Mouse (Mus musculus): ENCODE results near the gene Vps9d1. TPM values are rescaled to one million over a fixed set of nuclear protein-coding genes. Genes with fewer than 3 reads are reported as not detected.
A peak's percentile ranks its signal among the peaks of the same experiment; 100 is the strongest.

Vps9d1 gene
- polyA plus RNA-seq, 1 experiment from 2014 or later: 20.5 TPM

DNA sequence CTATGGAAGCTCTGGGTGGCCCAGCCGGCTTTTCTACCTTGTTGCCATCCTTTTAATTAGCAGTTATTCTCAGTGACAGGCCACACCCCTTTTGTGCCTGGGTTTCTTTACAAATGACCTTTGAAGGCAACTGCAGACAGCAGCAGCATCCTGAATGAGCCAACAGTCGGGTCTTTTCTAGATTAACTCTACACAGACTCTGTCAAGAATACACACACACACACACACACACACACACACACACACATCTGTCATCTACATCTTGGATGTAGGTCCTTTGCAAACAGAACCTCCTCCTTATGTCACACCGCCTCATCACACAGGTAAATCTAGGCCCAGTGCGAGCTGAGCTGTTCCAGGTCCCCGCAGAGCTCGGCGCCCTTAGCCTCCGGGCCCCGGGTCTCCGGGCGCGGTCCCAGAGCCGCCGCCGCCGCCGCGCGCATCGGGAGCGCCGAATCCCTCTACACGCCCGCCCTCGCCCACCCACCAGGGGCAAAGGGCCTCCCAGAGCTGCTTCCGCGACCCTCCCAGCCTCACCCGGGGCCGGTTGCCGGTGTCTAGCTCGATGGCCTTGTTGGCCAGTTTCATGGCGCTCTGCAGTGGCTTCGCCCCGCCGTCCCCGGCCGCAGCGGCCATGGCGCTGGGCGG is 573 bp downstream of the Vps9d1 start:
- H3K9ac ChIP-seq (ENCODE audit: low read length): peak overlapping the region; percentile 96
- H3K27me3 ChIP-seq (ENCODE audit: control insufficient read depth, insufficient read depth, low read length): no peaks in the 10 kb centered on the region
- no peaks in the 10 kb centered on the region for H3K9me3 ChIP-seq (ENCODE audit: control insufficient read depth, low read length)
- peaks cover 66% of the 10 kb centered on the region for H3K36me3 ChIP-seq (ENCODE audit: control insufficient read depth, insufficient read depth, low read length)
- H3K4me3 ChIP-seq (ENCODE audit: control insufficient read depth in 1 of 2, insufficient read depth in 1 of 2, low read depth in 1 of 2, low read length in 2 of 2): peak overlapping the region; percentile 75 to 87
- peak overlapping the region; percentile 78 to 86 for H3K27ac ChIP-seq (replicated peaks in 1 of 2; ENCODE audit: control insufficient read depth in 1 of 2, insufficient read depth in 1 of 2, low read depth in 2 of 2, low read length in 2 of 2)
- under 1% methylated on average over 37 of the region's 40 CpGs for WGBS
- peak; percentile 29 for ATAC-seq (ENCODE audit: insufficient number of reproducible peaks, insufficient read depth, low FRiP score, low read depth)
- peaks cover 9 to 21% of the 10 kb centered on the region in 2 experiments for H3K4me1 ChIP-seq (ENCODE audit: control insufficient read depth in 2 of 2, insufficient read depth in 2 of 2, low read length in 2 of 2)
- peak overlapping the region; percentile 90 for H3K4me2 ChIP-seq (ENCODE audit: low read length)

GRCm38 (mm10) chr8:123252925-123253324 is 1.2 kb downstream of the Vps9d1 start:
- 35% methylated on average over 4 of the region's 4 CpGs for WGBS
- Histone ChIP-seq H3K4me3 (ENCODE audit: control insufficient read depth in 1 of 2, insufficient read depth in 1 of 2, low read depth in 1 of 2, low read length in 2 of 2) (peak overlapping the region; percentile 75 to 87), H3K4me2 (ENCODE audit: low read length) (peak overlapping the region; percentile 90), H3K4me1 (ENCODE audit: control insufficient read depth in 2 of 2, insufficient read depth in 2 of 2, low read length in 2 of 2) (peaks cover 9 to 21% of the 10 kb centered on the region in 2 experiments), H3K9ac (ENCODE audit: low read length) (peak overlapping the region; percentile 96), H3K27ac (replicated peaks in 1 of 2; ENCODE audit: control insufficient read depth in 1 of 2, insufficient read depth in 1 of 2, low read depth in 2 of 2, low read length in 2 of 2) (peak overlapping the region in 1 of 2 experiments; percentile 86; a peak in 2 of 4 replicates), H3K36me3 (ENCODE audit: control insufficient read depth, insufficient read depth, low read length) (peaks cover 66% of the 10 kb centered on the region), H3K9me3 (ENCODE audit: control insufficient read depth, low read length) (no peaks in the 10 kb centered on the region), H3K27me3 (ENCODE audit: control insufficient read depth, insufficient read depth, low read length) (no peaks in the 10 kb centered on the region)
- ATAC-seq (ENCODE audit: insufficient number of reproducible peaks, insufficient read depth, low FRiP score, low read depth): no peak

GRCm38 (mm10) chr8:123250940-123251339 is 3.2 kb downstream of the Vps9d1 start:
- ATAC-seq (ENCODE audit: insufficient number of reproducible peaks, insufficient read depth, low FRiP score, low read depth): no peak
- WGBS: 96% methylated on average over 5 of the region's 5 CpGs

DNA sequence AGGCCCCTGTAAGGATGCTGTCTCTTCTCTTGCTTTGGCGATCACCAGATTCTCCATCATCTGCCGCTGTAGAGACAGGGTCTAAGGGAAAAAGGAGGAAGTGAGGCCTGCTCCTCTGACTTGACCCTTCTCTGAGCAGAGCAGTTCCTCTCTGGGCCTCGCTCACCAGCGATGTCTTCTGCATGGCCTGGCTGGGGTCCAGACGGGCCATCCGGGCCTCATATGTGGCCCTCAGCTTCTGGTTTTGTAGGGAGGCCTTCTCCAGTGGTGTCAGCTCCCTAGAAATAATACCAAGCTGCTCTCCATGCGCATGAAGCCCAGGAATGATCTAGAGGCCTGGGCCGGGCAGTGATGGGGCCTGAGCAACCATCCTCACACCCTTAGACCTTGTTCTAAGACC is 5.6 kb downstream of the Vps9d1 start:
- H3K4me1 ChIP-seq (ENCODE audit: control insufficient read depth in 2 of 2, insufficient read depth in 2 of 2, low read length in 2 of 2): peaks cover 4 to 10% of the 10 kb centered on the region in 2 experiments
- H3K4me3 ChIP-seq (ENCODE audit: control insufficient read depth in 1 of 2, insufficient read depth in 1 of 2, low read depth in 1 of 2, low read length in 2 of 2): no peak overlapping the region
- peaks cover 87% of the 10 kb centered on the region for H3K36me3 ChIP-seq (ENCODE audit: control insufficient read depth, insufficient read depth, low read length)
- no peaks in the 10 kb centered on the region for H3K9me3 ChIP-seq (ENCODE audit: control insufficient read depth, low read length)
- H3K27ac ChIP-seq (replicated peaks in 1 of 2; ENCODE audit: control insufficient read depth in 1 of 2, insufficient read depth in 1 of 2, low read depth in 2 of 2, low read length in 2 of 2): no peak overlapping the region
- WGBS: 87% methylated on average over 8 of the region's 8 CpGs
- ATAC-seq (ENCODE audit: insufficient number of reproducible peaks, insufficient read depth, low FRiP score, low read depth): no peak
- H3K4me2 ChIP-seq (ENCODE audit: low read length): no peak overlapping the region
- no peak overlapping the region for H3K9ac ChIP-seq (ENCODE audit: low read length)
- no peaks in the 10 kb centered on the region for H3K27me3 ChIP-seq (ENCODE audit: control insufficient read depth, insufficient read depth, low read length)

More at GRCm38 (mm10) chr8:123250940-123251339, 3.2 kb downstream of the Vps9d1 start:
- peaks cover 9 to 21% of the 10 kb centered on the region in 2 experiments for H3K4me1 ChIP-seq (ENCODE audit: control insufficient read depth in 2 of 2, insufficient read depth in 2 of 2, low read length in 2 of 2)
- H3K27ac ChIP-seq (replicated peaks in 1 of 2; ENCODE audit: control insufficient read depth in 1 of 2, insufficient read depth in 1 of 2, low read depth in 2 of 2, low read length in 2 of 2): no peak overlapping the region
- no peaks in the 10 kb centered on the region for H3K27me3 ChIP-seq (ENCODE audit: control insufficient read depth, insufficient read depth, low read length)
- no peak overlapping the region for H3K9ac ChIP-seq (ENCODE audit: low read length)
- H3K4me3 ChIP-seq (ENCODE audit: control insufficient read depth in 1 of 2, insufficient read depth in 1 of 2, low read depth in 1 of 2, low read length in 2 of 2): no peak overlapping the region
- peaks cover 66% of the 10 kb centered on the region for H3K36me3 ChIP-seq (ENCODE audit: control insufficient read depth, insufficient read depth, low read length)
- no peak overlapping the region for H3K4me2 ChIP-seq (ENCODE audit: low read length)
- H3K9me3 ChIP-seq (ENCODE audit: control insufficient read depth, low read length): no peaks in the 10 kb centered on the region

- Histone ChIP-seq H3K9me3 (ENCODE audit: control insufficient read depth, low read length) (no peaks in the 10 kb centered on the region), H3K36me3 (ENCODE audit: control insufficient read depth, insufficient read depth, low read length) (peaks cover 95% of the 10 kb centered on the region), H3K4me3 (ENCODE audit: control insufficient read depth in 1 of 2, insufficient read depth in 1 of 2, low read depth in 1 of 2, low read length in 2 of 2) (no peak overlapping the region), H3K4me1 (ENCODE audit: control insufficient read depth in 2 of 2, insufficient read depth in 2 of 2, low read length in 2 of 2) (peaks cover 0 to 3% of the 10 kb centered on the region in 2 experiments; a peak in 2 of 4 replicates), H3K27me3 (ENCODE audit: control insufficient read depth, insufficient read depth, low read length) (no peaks in the 10 kb centered on the region), H3K9ac (ENCODE audit: low read length) (no peak overlapping the region), H3K27ac (replicated peaks in 1 of 2; ENCODE audit: control insufficient read depth in 1 of 2, insufficient read depth in 1 of 2, low read depth in 2 of 2, low read length in 2 of 2) (no peak overlapping the region), H3K4me2 (ENCODE audit: low read length) (no peak overlapping the region)
- WGBS: 94% methylated on average over 6 of the region's 6 CpGs
- no peak for ATAC-seq (ENCODE audit: insufficient number of reproducible peaks, insufficient read depth, low FRiP score, low read depth)
These were observed 6.4 kb downstream of the Vps9d1 start for GRCm38 (mm10) chr8:123247748-123248147.

DNA sequence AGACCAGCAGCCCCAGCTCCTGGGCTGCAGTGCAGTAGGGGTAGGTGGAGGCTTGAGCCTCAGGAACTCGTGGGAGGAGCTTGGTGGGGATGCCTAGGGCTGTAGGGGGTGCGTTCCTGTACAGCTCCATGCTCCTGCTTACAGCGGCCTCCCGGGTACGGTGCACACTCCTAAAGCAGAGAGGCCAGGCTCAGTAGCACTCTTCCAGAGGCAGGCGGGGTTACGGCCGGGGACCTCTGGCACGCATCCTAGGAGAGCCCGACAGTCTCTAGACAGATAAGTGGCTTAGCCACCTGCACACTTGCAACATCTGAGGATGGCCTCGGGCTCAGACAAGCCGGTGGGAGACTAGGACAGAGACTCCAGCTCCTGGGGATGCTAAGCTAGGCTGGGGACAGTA is 8.6 kb downstream of the Vps9d1 start:
- no peak overlapping the region for H3K27ac ChIP-seq (replicated peaks in 1 of 2; ENCODE audit: control insufficient read depth in 1 of 2, insufficient read depth in 1 of 2, low read depth in 2 of 2, low read length in 2 of 2)
- no peak for ATAC-seq (ENCODE audit: insufficient number of reproducible peaks, insufficient read depth, low FRiP score, low read depth)
- WGBS: 81% methylated on average over 12 of the region's 12 CpGs
- H3K9me3 ChIP-seq (ENCODE audit: control insufficient read depth, low read length): no peaks in the 10 kb centered on the region
- H3K36me3 ChIP-seq (ENCODE audit: control insufficient read depth, insufficient read depth, low read length): peaks cover 91% of the 10 kb centered on the region
- H3K4me3 ChIP-seq (ENCODE audit: control insufficient read depth in 1 of 2, insufficient read depth in 1 of 2, low read depth in 1 of 2, low read length in 2 of 2): no peak overlapping the region
- no peak overlapping the region for H3K9ac ChIP-seq (ENCODE audit: low read length)
- H3K27me3 ChIP-seq (ENCODE audit: control insufficient read depth, insufficient read depth, low read length): no peaks in the 10 kb centered on the region
- no peaks in the 10 kb centered on the region for H3K4me1 ChIP-seq (ENCODE audit: control insufficient read depth in 2 of 2, insufficient read depth in 2 of 2, low read length in 2 of 2)
- no peak overlapping the region for H3K4me2 ChIP-seq (ENCODE audit: low read length)

DNA sequence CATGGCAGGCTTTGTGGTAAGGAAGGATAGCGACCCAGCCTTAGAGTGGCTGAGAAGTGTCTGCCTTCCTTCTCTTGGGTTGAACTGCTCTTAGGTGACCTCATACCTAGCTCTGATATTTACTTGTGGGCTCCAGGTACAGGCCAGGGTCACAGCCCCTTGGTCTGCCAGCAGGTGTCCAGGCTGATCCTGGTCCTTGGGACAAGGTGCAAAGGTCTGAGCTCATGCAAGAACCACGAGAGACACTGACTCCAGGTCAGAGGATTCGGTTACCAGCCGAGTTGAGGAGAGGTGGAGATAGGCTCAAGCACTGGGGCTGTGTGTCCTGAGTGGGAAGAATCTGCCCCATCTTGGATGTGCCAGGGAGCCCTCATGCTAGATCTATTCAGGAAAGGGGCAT is 9.8 kb downstream of the Vps9d1 start:
- no peak overlapping the region for H3K27ac ChIP-seq (replicated peaks in 1 of 2; ENCODE audit: control insufficient read depth in 1 of 2, insufficient read depth in 1 of 2, low read depth in 2 of 2, low read length in 2 of 2)
- H3K9me3 ChIP-seq (ENCODE audit: control insufficient read depth, low read length): no peaks in the 10 kb centered on the region
- no peaks in the 10 kb centered on the region for H3K4me1 ChIP-seq (ENCODE audit: control insufficient read depth in 2 of 2, insufficient read depth in 2 of 2, low read length in 2 of 2)
- no peak overlapping the region for H3K4me2 ChIP-seq (ENCODE audit: low read length)
- H3K36me3 ChIP-seq (ENCODE audit: control insufficient read depth, insufficient read depth, low read length): peaks cover 80% of the 10 kb centered on the region
- WGBS: 86% methylated on average over 4 of the region's 4 CpGs
- H3K4me3 ChIP-seq (ENCODE audit: control insufficient read depth in 1 of 2, insufficient read depth in 1 of 2, low read depth in 1 of 2, low read length in 2 of 2): no peak overlapping the region
- no peaks in the 10 kb centered on the region for H3K27me3 ChIP-seq (ENCODE audit: control insufficient read depth, insufficient read depth, low read length)
- no peak overlapping the region for H3K9ac ChIP-seq (ENCODE audit: low read length)
- no peak for ATAC-seq (ENCODE audit: insufficient number of reproducible peaks, insufficient read depth, low FRiP score, low read depth)

DNA sequence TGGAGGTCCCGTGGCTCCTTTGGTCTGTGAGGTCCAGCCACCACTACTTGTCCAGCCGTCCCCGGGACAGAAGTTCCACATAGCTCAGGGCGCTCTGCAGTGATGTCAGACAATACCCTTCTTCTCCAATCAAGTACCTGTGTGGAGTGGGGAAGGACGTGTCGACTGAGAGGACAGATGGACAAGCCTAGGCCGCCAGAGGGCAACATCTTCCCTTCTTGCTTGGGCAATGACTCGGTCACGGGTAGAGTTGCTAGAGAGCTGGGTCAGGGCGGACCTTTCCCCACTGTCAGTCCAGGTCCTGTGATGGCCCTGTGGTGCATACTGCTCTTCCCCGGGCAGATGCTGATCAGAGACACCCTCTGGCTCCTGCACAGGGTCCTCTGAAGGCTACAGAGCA is 11.1 kb downstream of the Vps9d1 start:
- peaks cover 66% of the 10 kb centered on the region for H3K36me3 ChIP-seq (ENCODE audit: control insufficient read depth, insufficient read depth, low read length)
- H3K27ac ChIP-seq (replicated peaks in 1 of 2; ENCODE audit: control insufficient read depth in 1 of 2, insufficient read depth in 1 of 2, low read depth in 2 of 2, low read length in 2 of 2): no peak overlapping the region
- H3K9ac ChIP-seq (ENCODE audit: low read length): no peak overlapping the region
- no peak for ATAC-seq (ENCODE audit: insufficient number of reproducible peaks, insufficient read depth, low FRiP score, low read depth)
- H3K4me2 ChIP-seq (ENCODE audit: low read length): no peak overlapping the region
- H3K4me3 ChIP-seq (ENCODE audit: control insufficient read depth in 1 of 2, insufficient read depth in 1 of 2, low read depth in 1 of 2, low read length in 2 of 2): no peak overlapping the region
- no peaks in the 10 kb centered on the region for H3K27me3 ChIP-seq (ENCODE audit: control insufficient read depth, insufficient read depth, low read length)
- H3K9me3 ChIP-seq (ENCODE audit: control insufficient read depth, low read length): no peaks in the 10 kb centered on the region
- no peaks in the 10 kb centered on the region for H3K4me1 ChIP-seq (ENCODE audit: control insufficient read depth in 2 of 2, insufficient read depth in 2 of 2, low read length in 2 of 2)
- 64% methylated on average over 11 of the region's 11 CpGs for WGBS

All from heart, embryonic 14.5 days (tissue).